Mouse (Mus musculus): ENCODE data around the gene Pax5. TPM values are rescaled to one million over a fixed set of nuclear protein-coding genes. Genes with fewer than 3 reads are reported as not detected.

The Pax5 gene
- polyA plus RNA-seq, 1 experiment from 2014 or later, result 9.7 TPM

GRCm38 (mm10) chr4:44645181-44645580 is 65.1 kb downstream of the Pax5 start:
- Histone ChIP-seq H3K9ac (replicated peaks) (no peak overlapping the region), H3K27ac (no peak overlapping the region), H3K9me3 (no peaks in the 10 kb centered on the region), H3K27me3 (no peaks in the 10 kb centered on the region), H3K36me3 (no peaks in the 10 kb centered on the region), H3K4me3 (replicated peaks) (no peak overlapping the region), H3K4me1 (replicated peaks) (peaks cover 14% of the 10 kb centered on the region), H3K4me2 (replicated peaks) (no peak overlapping the region)
- ATAC-seq, result no peak
- 90% methylated on average over 4 of the region's 4 CpGs for WGBS

GRCm38 (mm10) chr4:44641831-44642587 is 68.3 kb downstream of the Pax5 start:
- H3K36me3 ChIP-seq, result no peaks in the 10 kb centered on the region
- H3K27ac ChIP-seq, result no peak overlapping the region
- no peaks in the 10 kb centered on the region for H3K9me3 ChIP-seq
- no peak overlapping the region for H3K9ac ChIP-seq (replicated peaks)
- no peak overlapping the region for H3K4me3 ChIP-seq (replicated peaks)
- no peaks in the 10 kb centered on the region for H3K27me3 ChIP-seq
- ATAC-seq, result 0 out of 2 replicates have a peak, but pooled peaks have one; percentile 38
- WGBS, result 35% methylated on average over 12 of the region's 12 CpGs
- H3K4me2 ChIP-seq (replicated peaks), result no peak overlapping the region
- peaks cover 14% of the 10 kb centered on the region for H3K4me1 ChIP-seq (replicated peaks)

GRCm38 (mm10) chr4:44635618-44636017 is 74.7 kb downstream of the Pax5 start:
- no peak overlapping the region for H3K4me2 ChIP-seq (replicated peaks)
- ATAC-seq, result no peak
- no peaks in the 10 kb centered on the region for H3K36me3 ChIP-seq
- H3K9me3 ChIP-seq, result no peaks in the 10 kb centered on the region
- 84% methylated on average over 3 of the region's 3 CpGs for WGBS
- no peaks in the 10 kb centered on the region for H3K27me3 ChIP-seq
- peaks cover 8% of the 10 kb centered on the region for H3K4me1 ChIP-seq (replicated peaks)
- H3K9ac ChIP-seq (replicated peaks), result no peak overlapping the region
- no peak overlapping the region for H3K27ac ChIP-seq
- no peak overlapping the region for H3K4me3 ChIP-seq (replicated peaks)

- H3K36me3 ChIP-seq, result no peaks in the 10 kb centered on the region
- peaks cover 8% of the 10 kb centered on the region for H3K4me1 ChIP-seq (replicated peaks)
- 22% methylated on average over 12 of the region's 12 CpGs for WGBS
- ATAC-seq, result peak; percentile 37
- no peaks in the 10 kb centered on the region for H3K9me3 ChIP-seq
- H3K27ac ChIP-seq, result no peak overlapping the region
- no peaks in the 10 kb centered on the region for H3K27me3 ChIP-seq
- no peak overlapping the region; the same call in 1 of the 2 replicates for H3K9ac ChIP-seq (replicated peaks)
- no peak overlapping the region for H3K4me2 ChIP-seq (replicated peaks)
- H3K4me3 ChIP-seq (replicated peaks), result no peak overlapping the region
Observed at GRCm38 (mm10) chr4:44633694-44634524, 76.4 kb downstream of the Pax5 start.

- no peak overlapping the region for H3K27ac ChIP-seq
- no peak overlapping the region for H3K9ac ChIP-seq (replicated peaks)
- H3K4me1 ChIP-seq (replicated peaks), result peaks cover 8% of the 10 kb centered on the region
- no peaks in the 10 kb centered on the region for H3K9me3 ChIP-seq
- 75% methylated on average over 6 of the region's 6 CpGs for WGBS
- ATAC-seq, result no peak
- H3K36me3 ChIP-seq, result no peaks in the 10 kb centered on the region
- no peak overlapping the region for H3K4me3 ChIP-seq (replicated peaks)
- H3K27me3 ChIP-seq, result no peaks in the 10 kb centered on the region
- no peak overlapping the region for H3K4me2 ChIP-seq (replicated peaks)
Observed at GRCm38 (mm10) chr4:44630059-44630458, 80.2 kb downstream of the Pax5 start.

- H3K27me3 ChIP-seq, result no peaks in the 10 kb centered on the region
- no peaks in the 10 kb centered on the region for H3K9me3 ChIP-seq
- no peak overlapping the region for H3K4me2 ChIP-seq (replicated peaks)
- no peak overlapping the region for H3K9ac ChIP-seq (replicated peaks)
- no peak for ATAC-seq
- no peaks in the 10 kb centered on the region for H3K36me3 ChIP-seq
- H3K4me1 ChIP-seq (replicated peaks), result no peaks in the 10 kb centered on the region
- H3K4me3 ChIP-seq (replicated peaks), result no peak overlapping the region
- no peak overlapping the region for H3K27ac ChIP-seq
Observed at GRCm38 (mm10) chr4:44627890-44628289, 82.4 kb downstream of the Pax5 start.

GRCm38 (mm10) chr4:44625108-44625424 is 85.2 kb downstream of the Pax5 start:
- Histone ChIP-seq H3K27ac (no peak overlapping the region), H3K9me3 (no peaks in the 10 kb centered on the region), H3K27me3 (no peaks in the 10 kb centered on the region), H3K9ac (replicated peaks) (no peak overlapping the region), H3K4me2 (replicated peaks) (no peak overlapping the region), H3K4me3 (replicated peaks) (no peak overlapping the region), H3K36me3 (no peaks in the 10 kb centered on the region), H3K4me1 (replicated peaks) (no peaks in the 10 kb centered on the region)
- 89% methylated on average over 6 of the region's 6 CpGs for WGBS
- ATAC-seq, result no peak

GRCm38 (mm10) chr4:44624232-44625107 is 85.8 kb downstream of the Pax5 start:
- 92% methylated on average over 12 of the region's 12 CpGs for WGBS
- Histone ChIP-seq H3K4me2 (replicated peaks) (no peak overlapping the region), H3K27me3 (no peaks in the 10 kb centered on the region), H3K27ac (no peak overlapping the region), H3K9ac (replicated peaks) (no peak overlapping the region), H3K4me3 (replicated peaks) (no peak overlapping the region), H3K4me1 (replicated peaks) (no peaks in the 10 kb centered on the region), H3K9me3 (no peaks in the 10 kb centered on the region), H3K36me3 (no peaks in the 10 kb centered on the region)
- no peak for ATAC-seq

- WGBS, result 85% methylated on average over 5 of the region's 5 CpGs
- Histone ChIP-seq H3K27me3 (no peaks in the 10 kb centered on the region), H3K4me3 (replicated peaks) (no peak overlapping the region), H3K36me3 (no peaks in the 10 kb centered on the region), H3K9me3 (no peaks in the 10 kb centered on the region), H3K4me1 (replicated peaks) (no peaks in the 10 kb centered on the region), H3K4me2 (replicated peaks) (no peak overlapping the region), H3K27ac (no peak overlapping the region), H3K9ac (replicated peaks) (no peak overlapping the region)
- ATAC-seq, result no peak
Observed at GRCm38 (mm10) chr4:44623435-44623727, 86.9 kb downstream of the Pax5 start.

- Histone ChIP-seq H3K4me3 (replicated peaks) (no peak overlapping the region), H3K27me3 (no peaks in the 10 kb centered on the region), H3K4me2 (replicated peaks) (no peak overlapping the region), H3K9ac (replicated peaks) (no peak overlapping the region), H3K4me1 (replicated peaks) (no peaks in the 10 kb centered on the region), H3K27ac (no peak overlapping the region), H3K9me3 (no peaks in the 10 kb centered on the region), H3K36me3 (no peaks in the 10 kb centered on the region)
- no peak for ATAC-seq
- 81% methylated on average over 17 of the region's 17 CpGs for WGBS
Observed at GRCm38 (mm10) chr4:44622682-44623434, 87.4 kb downstream of the Pax5 start.

GRCm38 (mm10) chr4:44620241-44620640 is 90.0 kb downstream of the Pax5 start:
- H3K36me3 ChIP-seq, result no peaks in the 10 kb centered on the region
- 96% methylated on average over 5 of the region's 5 CpGs for WGBS
- no peak overlapping the region for H3K9ac ChIP-seq (replicated peaks)
- H3K9me3 ChIP-seq, result no peaks in the 10 kb centered on the region
- no peaks in the 10 kb centered on the region for H3K27me3 ChIP-seq
- no peak overlapping the region for H3K27ac ChIP-seq
- no peaks in the 10 kb centered on the region for H3K4me1 ChIP-seq (replicated peaks)
- no peak overlapping the region for H3K4me3 ChIP-seq (replicated peaks)
- no peak overlapping the region for H3K4me2 ChIP-seq (replicated peaks)
- ATAC-seq, result no peak
